Mouse (Mus musculus): ENCODE measurements around the gene Gramd4. TPM values are rescaled to one million over a fixed set of nuclear protein-coding genes. Genes with fewer than 3 reads are reported as not detected.

Gene Gramd4
- polyA plus RNA-seq, 1 experiment from 2014 or later: 56.8 TPM

GRCm38 (mm10) chr15:86124359-86124758, 66.9 kb downstream of the Gramd4 start:
- ATAC-seq: peak; percentile 39; the same call in 1 of the 2 replicates
- H3K36me3 ChIP-seq (ENCODE audit: control insufficient read depth, insufficient read depth): peaks cover 28% of the 10 kb centered on the region
- H3K27ac ChIP-seq (ENCODE audit: low read length): no peak overlapping the region
- no peak overlapping the region for H3K4me3 ChIP-seq (replicated peaks; ENCODE audit: low read length)
- no peak overlapping the region for H3K9ac ChIP-seq (replicated peaks; ENCODE audit: low read depth, low read length)
- no peaks in the 10 kb centered on the region for H3K9me3 ChIP-seq (ENCODE audit: control insufficient read depth, low read length)
- H3K27me3 ChIP-seq (replicated peaks; ENCODE audit: control insufficient read depth, insufficient read depth, low read length): no peaks in the 10 kb centered on the region
- peaks cover 4% of the 10 kb centered on the region; the same call in 1 of the 2 replicates for H3K4me1 ChIP-seq (replicated peaks; ENCODE audit: control insufficient read depth, insufficient read depth, low read length)
- no peak overlapping the region for H3K4me2 ChIP-seq (ENCODE audit: low read length)
- WGBS: 39% methylated on average over 1 of the region's 1 CpGs

GRCm38 (mm10) chr15:86129036-86129435, 71.5 kb downstream of the Gramd4 start:
- H3K27me3 ChIP-seq (replicated peaks; ENCODE audit: control insufficient read depth, insufficient read depth, low read length): no peaks in the 10 kb centered on the region
- H3K4me3 ChIP-seq (replicated peaks; ENCODE audit: low read length): no peak overlapping the region
- peaks cover 40% of the 10 kb centered on the region for H3K36me3 ChIP-seq (ENCODE audit: control insufficient read depth, insufficient read depth)
- no peaks in the 10 kb centered on the region for H3K9me3 ChIP-seq (ENCODE audit: control insufficient read depth, low read length)
- H3K27ac ChIP-seq (ENCODE audit: low read length): no peak overlapping the region
- peaks cover 4% of the 10 kb centered on the region; the same call in 1 of the 2 replicates for H3K4me1 ChIP-seq (replicated peaks; ENCODE audit: control insufficient read depth, insufficient read depth, low read length)
- no peak overlapping the region for H3K4me2 ChIP-seq (ENCODE audit: low read length)
- ATAC-seq: 0 out of 2 replicates have a peak, but pooled peaks have one; percentile 22
- WGBS: 80% methylated on average over 3 of the region's 3 CpGs
- H3K9ac ChIP-seq (replicated peaks; ENCODE audit: low read depth, low read length): no peak overlapping the region

GRCm38 (mm10) chr15:86130657-86131056, 73.2 kb downstream of the Gramd4 start:
- no peak for ATAC-seq
- Histone ChIP-seq H3K4me1 (replicated peaks; ENCODE audit: control insufficient read depth, insufficient read depth, low read length) (peaks cover 7% of the 10 kb centered on the region), H3K4me2 (ENCODE audit: low read length) (no peak overlapping the region), H3K4me3 (replicated peaks; ENCODE audit: low read length) (no peak overlapping the region), H3K9ac (replicated peaks; ENCODE audit: low read depth, low read length) (no peak overlapping the region), H3K27me3 (replicated peaks; ENCODE audit: control insufficient read depth, insufficient read depth, low read length) (no peaks in the 10 kb centered on the region), H3K36me3 (ENCODE audit: control insufficient read depth, insufficient read depth) (peaks cover 42% of the 10 kb centered on the region), H3K9me3 (ENCODE audit: control insufficient read depth, low read length) (no peaks in the 10 kb centered on the region), H3K27ac (ENCODE audit: low read length) (no peak overlapping the region)
- 94% methylated on average over 10 of the region's 10 CpGs for WGBS

GRCm38 (mm10) chr15:86134941-86135783, 77.7 kb downstream of the Gramd4 start:
- Histone ChIP-seq H3K4me3 (replicated peaks; ENCODE audit: low read length) (no peak overlapping the region), H3K4me1 (replicated peaks; ENCODE audit: control insufficient read depth, insufficient read depth, low read length) (peaks cover 6% of the 10 kb centered on the region), H3K36me3 (ENCODE audit: control insufficient read depth, insufficient read depth) (peaks cover 27% of the 10 kb centered on the region), H3K27ac (ENCODE audit: low read length) (peak overlapping the region; percentile 57), H3K9me3 (ENCODE audit: control insufficient read depth, low read length) (no peaks in the 10 kb centered on the region), H3K27me3 (replicated peaks; ENCODE audit: control insufficient read depth, insufficient read depth, low read length) (no peaks in the 10 kb centered on the region), H3K9ac (replicated peaks; ENCODE audit: low read depth, low read length) (no peak overlapping the region), H3K4me2 (ENCODE audit: low read length) (no peak overlapping the region)
- 32% methylated on average over 18 of the region's 18 CpGs for WGBS
- peak; percentile 60 for ATAC-seq

- no peak overlapping the region for H3K4me2 ChIP-seq (ENCODE audit: low read length)
- H3K9ac ChIP-seq (replicated peaks; ENCODE audit: low read depth, low read length): no peak overlapping the region
- peaks cover 6% of the 10 kb centered on the region for H3K4me1 ChIP-seq (replicated peaks; ENCODE audit: control insufficient read depth, insufficient read depth, low read length)
- peaks cover 14% of the 10 kb centered on the region for H3K36me3 ChIP-seq (ENCODE audit: control insufficient read depth, insufficient read depth)
- 64% methylated on average over 4 of the region's 4 CpGs for WGBS
- no peaks in the 10 kb centered on the region for H3K9me3 ChIP-seq (ENCODE audit: control insufficient read depth, low read length)
- H3K27ac ChIP-seq (ENCODE audit: low read length): no peak overlapping the region
- H3K27me3 ChIP-seq (replicated peaks; ENCODE audit: control insufficient read depth, insufficient read depth, low read length): no peaks in the 10 kb centered on the region
- ATAC-seq: no peak
- no peak overlapping the region for H3K4me3 ChIP-seq (replicated peaks; ENCODE audit: low read length)
These were observed 80.1 kb downstream of the Gramd4 start for GRCm38 (mm10) chr15:86137638-86138037.

DNA sequence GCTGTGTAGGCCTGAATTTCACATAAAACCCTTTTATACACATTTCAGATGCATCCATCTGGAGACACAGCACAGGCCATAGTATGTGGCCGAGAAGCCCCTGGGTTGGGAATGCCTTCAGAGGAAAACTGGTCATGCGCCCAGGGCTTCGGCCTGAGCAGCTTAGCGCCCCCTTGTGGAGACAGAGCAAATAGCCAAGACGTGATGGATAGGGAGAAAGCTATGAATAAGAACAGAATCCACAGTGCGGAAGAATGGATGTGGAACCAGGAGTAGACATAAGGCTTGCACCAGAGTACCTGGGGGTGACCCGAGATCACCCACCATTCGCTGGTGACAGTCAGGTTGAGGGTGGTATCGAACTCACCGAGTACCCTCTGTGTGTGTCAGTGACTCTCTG, 82.8 kb downstream of the Gramd4 start:
- 29% methylated on average over 10 of the region's 10 CpGs for WGBS
- Histone ChIP-seq H3K4me2 (ENCODE audit: low read length) (no peak overlapping the region), H3K36me3 (ENCODE audit: control insufficient read depth, insufficient read depth) (peaks cover 12% of the 10 kb centered on the region; the same call in 1 of the 2 replicates), H3K4me3 (replicated peaks; ENCODE audit: low read length) (no peak overlapping the region), H3K27me3 (replicated peaks; ENCODE audit: control insufficient read depth, insufficient read depth, low read length) (no peaks in the 10 kb centered on the region), H3K4me1 (replicated peaks; ENCODE audit: control insufficient read depth, insufficient read depth, low read length) (peaks cover 2% of the 10 kb centered on the region; the same call in 1 of the 2 replicates), H3K27ac (ENCODE audit: low read length) (no peak overlapping the region), H3K9ac (replicated peaks; ENCODE audit: low read depth, low read length) (no peak overlapping the region), H3K9me3 (ENCODE audit: control insufficient read depth, low read length) (no peaks in the 10 kb centered on the region)
- ATAC-seq: peak; percentile 32

DNA sequence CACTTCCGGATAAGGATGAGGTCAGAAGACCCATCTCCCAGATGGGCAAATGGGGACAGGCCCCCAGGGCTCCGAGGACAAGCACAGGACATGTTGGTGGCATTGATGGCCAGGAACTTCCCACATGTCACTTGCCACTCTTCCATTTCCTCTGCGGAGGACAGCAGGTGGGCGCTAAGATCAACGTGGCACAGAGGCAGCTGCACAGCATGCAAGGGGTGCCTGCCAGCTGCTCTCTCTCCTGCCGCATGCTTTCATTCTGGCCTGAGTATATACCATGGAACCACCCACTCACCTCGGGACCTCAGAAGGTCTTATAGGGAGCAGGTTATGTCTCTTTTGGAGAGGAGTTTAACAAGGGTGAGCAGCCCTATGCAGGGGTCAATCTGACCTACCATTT, 87.1 kb downstream of the Gramd4 start:
- H3K36me3 ChIP-seq (ENCODE audit: control insufficient read depth, insufficient read depth): 0 out of 2 replicates have a peak, but pooled peaks cover 4% of the 10 kb centered on the region

DNA sequence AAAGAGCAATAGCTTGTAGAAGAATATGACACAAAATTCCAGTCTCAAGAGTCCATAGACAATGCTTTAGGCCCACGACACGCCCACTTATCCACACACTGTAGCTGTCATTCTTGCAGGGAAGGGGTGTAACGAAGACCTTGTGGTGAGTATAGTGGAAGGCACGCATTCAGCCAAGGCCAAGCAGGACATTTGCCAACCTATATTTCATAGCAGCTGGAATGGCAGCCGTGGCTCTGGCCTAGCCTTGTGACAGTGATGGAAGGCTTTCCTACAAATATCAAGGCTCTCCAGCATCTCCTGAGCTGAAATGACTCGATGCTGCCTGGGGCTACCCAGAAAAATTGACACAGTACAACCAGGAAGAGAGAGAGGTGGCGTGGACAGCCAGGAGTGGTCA, 87.6 kb downstream of the Gramd4 start:
- Histone ChIP-seq H3K36me3 (ENCODE audit: control insufficient read depth, insufficient read depth) (0 out of 2 replicates have a peak, but pooled peaks cover 4% of the 10 kb centered on the region), H3K4me3 (replicated peaks; ENCODE audit: low read length) (no peak overlapping the region), H3K27me3 (replicated peaks; ENCODE audit: control insufficient read depth, insufficient read depth, low read length) (no peaks in the 10 kb centered on the region), H3K27ac (ENCODE audit: low read length) (no peak overlapping the region), H3K4me2 (ENCODE audit: low read length) (no peak overlapping the region), H3K9ac (replicated peaks; ENCODE audit: low read depth, low read length) (no peak overlapping the region), H3K4me1 (replicated peaks; ENCODE audit: control insufficient read depth, insufficient read depth, low read length) (no peaks in the 10 kb centered on the region), H3K9me3 (ENCODE audit: control insufficient read depth, low read length) (no peaks in the 10 kb centered on the region)
- WGBS: 89% methylated on average over 7 of the region's 7 CpGs
- no peak for ATAC-seq

More for the DNA sequence above, 87.1 kb downstream of the Gramd4 start:
- Histone ChIP-seq H3K4me1 (replicated peaks; ENCODE audit: control insufficient read depth, insufficient read depth, low read length) (no peaks in the 10 kb centered on the region), H3K4me3 (replicated peaks; ENCODE audit: low read length) (no peak overlapping the region), H3K27me3 (replicated peaks; ENCODE audit: control insufficient read depth, insufficient read depth, low read length) (no peaks in the 10 kb centered on the region), H3K4me2 (ENCODE audit: low read length) (no peak overlapping the region), H3K9me3 (ENCODE audit: control insufficient read depth, low read length) (no peaks in the 10 kb centered on the region), H3K9ac (replicated peaks; ENCODE audit: low read depth, low read length) (no peak overlapping the region), H3K27ac (ENCODE audit: low read length) (no peak overlapping the region)
- WGBS: 82% methylated on average over 7 of the region's 7 CpGs
- ATAC-seq: no peak

- Histone ChIP-seq H3K4me2 (ENCODE audit: low read length) (no peak overlapping the region), H3K36me3 (ENCODE audit: control insufficient read depth, insufficient read depth) (0 out of 2 replicates have a peak, but pooled peaks cover 3% of the 10 kb centered on the region), H3K27ac (ENCODE audit: low read length) (no peak overlapping the region), H3K9me3 (ENCODE audit: control insufficient read depth, low read length) (no peaks in the 10 kb centered on the region), H3K4me1 (replicated peaks; ENCODE audit: control insufficient read depth, insufficient read depth, low read length) (no peaks in the 10 kb centered on the region), H3K9ac (replicated peaks; ENCODE audit: low read depth, low read length) (no peak overlapping the region), H3K27me3 (replicated peaks; ENCODE audit: control insufficient read depth, insufficient read depth, low read length) (no peaks in the 10 kb centered on the region), H3K4me3 (replicated peaks; ENCODE audit: low read length) (no peak overlapping the region)
- 89% methylated on average over 8 of the region's 8 CpGs for WGBS
- no peak for ATAC-seq
These were observed 89.4 kb downstream of the Gramd4 start for GRCm38 (mm10) chr15:86146922-86147321.
